Mouse (Mus musculus) brain, embryonic 18.5 days (tissue): ENCODE measurements around the gene Gm14326.
"Not testable (repeated sequence)": the region's sequence is repeated elsewhere in the genome, so short reads cannot be mapped to it uniquely, and the experiment has no call there.

Source experiments
- DNase-seq: peaks from one replicate; pipeline ENCODE4 v3.0.0-alpha.2; 2012; ENCODE audit warnings: low read depth, low spot score

Gm14326 gene

GRCm38 (mm10) chr2:177957145-177957544 is at the start of gene Gm14326:
Gm14326 (minus strand) TSS chr2:177957297.
- not testable (repeated sequence) for DNase-seq

- not testable (repeated sequence) for DNase-seq
Measured at GRCm38 (mm10) chr2:177974814-177975213, 17.7 kb upstream of the Gm14326 start.

DNA sequence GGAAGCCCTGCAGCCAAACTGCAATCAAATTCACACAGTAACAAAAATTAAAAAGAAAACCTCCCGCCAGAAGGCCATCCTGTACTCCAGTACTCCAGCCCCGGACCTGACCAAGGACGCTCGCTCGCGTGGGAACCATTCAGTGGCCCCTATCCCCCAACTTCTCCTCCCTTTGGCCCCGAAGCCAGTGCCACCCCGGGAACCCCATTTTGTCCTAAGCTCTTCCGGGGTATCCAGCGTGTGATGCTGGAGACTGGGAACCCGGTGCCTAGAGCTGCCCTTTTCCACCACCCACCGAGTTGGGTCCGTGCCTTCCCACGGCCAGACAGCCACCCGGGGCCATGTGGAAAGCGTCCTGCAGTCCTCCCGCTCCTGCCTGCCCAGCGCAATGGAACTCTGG is 363 bp downstream of the Gm14326 start:
- not testable (repeated sequence) for DNase-seq

DNA sequence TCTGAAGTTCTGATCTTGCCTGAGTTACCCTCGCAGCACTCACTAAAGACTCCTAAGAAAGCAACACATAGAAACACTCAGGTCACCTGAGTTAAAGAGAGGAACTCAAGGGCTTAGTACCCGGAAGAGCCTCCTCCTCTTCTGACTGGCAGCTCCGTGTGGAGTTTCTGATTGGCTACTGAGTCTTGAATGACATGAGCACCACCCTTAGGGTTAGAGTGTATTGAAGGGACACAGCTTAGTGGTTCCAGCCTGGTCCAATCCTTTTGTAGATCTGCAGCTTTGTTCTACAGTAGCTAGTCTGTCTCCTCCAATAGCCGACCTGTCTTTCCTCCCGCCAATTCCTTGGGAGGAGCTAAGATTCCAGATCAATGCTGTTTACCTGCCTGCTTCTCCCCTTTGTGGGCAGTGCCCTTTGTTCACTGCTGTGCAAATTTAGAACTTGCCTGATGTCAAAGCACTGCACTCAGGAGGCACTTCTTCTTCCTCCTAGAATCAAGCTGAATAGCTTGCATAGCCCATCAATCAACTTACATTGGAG is 31.5 kb downstream of the Gm14326 start, which contains the start of gene Zfp972:
Zfp972 (minus strand) TSS at position 51 of the 541 bp plus-strand sequence.
- not testable (repeated sequence) for DNase-seq

DNA sequence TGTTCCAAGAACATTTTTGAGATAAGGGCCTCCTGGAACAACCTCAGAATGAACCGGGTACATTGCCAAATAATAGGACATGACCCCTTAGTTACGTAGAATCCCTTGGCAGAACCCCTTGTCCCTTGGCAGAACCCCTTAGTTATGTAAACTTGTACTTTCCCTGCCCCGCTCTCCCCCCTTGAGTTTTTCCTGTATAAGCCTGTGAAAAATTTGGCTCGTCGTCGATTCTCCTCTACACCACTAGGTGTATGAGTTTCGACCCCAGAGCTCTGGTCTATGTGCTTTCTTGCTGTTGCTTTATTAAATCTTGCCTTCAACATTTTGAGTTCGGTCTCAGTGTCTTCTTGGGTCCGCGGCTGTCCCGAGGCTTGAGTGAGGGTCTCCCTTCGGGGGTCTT is 53.8 kb downstream of the Gm14326 start:
- DNase-seq: not testable (repeated sequence)

GRCm38 (mm10) chr2:177898171-177898570 is 58.9 kb downstream of the Gm14326 start:
- DNase-seq: not testable (repeated sequence)

DNA sequence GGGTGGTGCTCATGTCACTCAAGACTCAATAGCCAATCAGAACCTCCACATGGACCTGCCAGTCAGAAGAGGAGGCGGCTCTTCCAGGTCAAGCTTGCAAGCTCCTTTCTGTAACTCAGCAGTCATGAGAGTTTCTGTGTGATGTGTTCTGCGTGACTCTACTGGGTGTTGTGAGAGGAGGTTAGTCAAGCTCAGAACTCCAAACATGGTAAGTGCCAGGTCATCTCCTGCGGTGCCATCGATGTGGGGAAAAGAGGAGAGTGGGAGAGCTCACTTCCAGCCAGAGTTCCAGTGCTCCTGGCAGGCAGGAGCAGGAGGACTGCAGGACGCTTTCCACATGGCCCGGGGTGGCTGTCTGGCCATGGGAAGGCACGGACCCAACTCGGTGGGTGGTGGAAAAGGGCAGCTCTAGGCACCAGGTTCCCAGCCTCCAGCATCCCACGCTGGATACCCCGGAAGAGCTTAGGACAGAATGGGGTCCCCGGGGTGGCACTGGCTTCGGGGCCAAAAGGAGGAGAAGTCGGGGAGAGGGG is 60.0 kb downstream of the Gm14326 start, which contains the start of gene Gm14327:
Gm14327 (plus strand) TSS at position 51 of the 533 bp plus-strand sequence.
- DNase-seq: not testable (repeated sequence)

DNA sequence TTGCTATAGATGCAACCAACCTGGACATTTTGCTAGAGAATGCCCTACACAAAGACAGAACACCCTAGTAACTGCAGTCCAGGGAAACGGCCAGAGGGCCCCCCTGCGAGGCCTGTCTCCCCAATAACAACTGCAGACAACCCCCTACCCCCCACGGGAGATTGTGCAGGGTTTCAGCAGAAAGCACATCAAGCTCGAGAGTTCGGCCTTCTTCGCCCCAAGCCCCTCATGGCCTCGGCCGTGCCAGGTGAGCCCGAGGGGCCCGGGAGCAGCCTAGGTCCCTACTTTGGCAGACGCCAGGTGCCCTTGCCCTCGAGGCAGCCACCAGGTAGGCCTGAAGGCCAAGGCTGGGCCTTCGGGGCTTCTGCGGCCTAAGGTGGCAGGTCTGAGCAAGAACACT is 69.4 kb downstream of the Gm14326 start:
- DNase-seq: not testable (repeated sequence)
